Mouse (Mus musculus) limb, embryonic 12.5 days (tissue): ENCODE data around the gene Ruvbl2. TPM values are rescaled to one million over a fixed set of nuclear protein-coding genes. Genes with fewer than 3 reads are reported as not detected.

Experiments used
- ATAC-seq: fragments of 200-750 bp; cut with Nextera tagmentation; 2 replicates; pipeline ENCODE4 v1.8.0; 2017; ENCODE audit warnings: low read depth, moderate TSS enrichment; ENCODE audit not compliant: insufficient number of reproducible peaks, insufficient read depth, low FRiP score, low TSS enrichment
- H3K27ac ChIP-seq: fragments of 300-500 bp; sonication (generic); 2 replicates; pipeline ENCODE4 v1.5.1; 2016; ENCODE audit warnings: mild to moderate bottlenecking, moderate library complexity
- H3K27me3 ChIP-seq: fragments of 300-500 bp; sonication (generic); 2 replicates; pipeline ENCODE4 v1.6.1; 2016; ENCODE audit warnings: mild to moderate bottlenecking, moderate library complexity
- H3K36me3 ChIP-seq: fragments of 300-500 bp; sonication (generic); 2 replicates; pipeline ENCODE4 v1.6.1; 2016; ENCODE audit warnings: mild to moderate bottlenecking, moderate library complexity
- H3K4me1 ChIP-seq: fragments of 300-500 bp; sonication (generic); replicated peaks from 2 replicates; pipeline ENCODE4 v1.6.1; 2016
- H3K4me2 ChIP-seq: fragments of 300-500 bp; sonication (generic); 2 replicates; pipeline ENCODE4 v1.6.1; 2016; ENCODE audit warnings: mild to moderate bottlenecking, moderate library complexity
- H3K4me3 ChIP-seq: fragments of 300-500 bp; sonication (generic); replicated peaks from 2 replicates; pipeline ENCODE4 v1.5.1; 2016; ENCODE audit warnings: mild to moderate bottlenecking
- H3K9ac ChIP-seq: fragments of 300-500 bp; sonication (generic); replicated peaks from 2 replicates; pipeline ENCODE4 v1.6.1; 2016; ENCODE audit warnings: mild to moderate bottlenecking, moderate library complexity
- H3K9me3 ChIP-seq: fragments of 300-500 bp; sonication (generic); 2 replicates; pipeline ENCODE4 v1.6.1; 2016; ENCODE audit warnings: mild to moderate bottlenecking, moderate library complexity
- WGBS: fragments of 180-500 bp; shearing (Covaris S2); methylation state at CpG from one replicate; pipeline ENCODE4 v1.1.7; 2016; 5-methylcytosine and 5-hydroxymethylcytosine counted together
- polyA plus RNA-seq: library from polyadenylated mRNA; unstranded; fragments of >200 nt; fragmentation: Nextera tagmentation; extraction: Ambion mirVana; gene quantifications from 2 replicates; pipeline ENCODE4 v1.2.1, GENCODE M21; 2016

Ruvbl2 gene
- polyA plus RNA-seq, 1 experiment from 2014 or later: 156 TPM

DNA sequence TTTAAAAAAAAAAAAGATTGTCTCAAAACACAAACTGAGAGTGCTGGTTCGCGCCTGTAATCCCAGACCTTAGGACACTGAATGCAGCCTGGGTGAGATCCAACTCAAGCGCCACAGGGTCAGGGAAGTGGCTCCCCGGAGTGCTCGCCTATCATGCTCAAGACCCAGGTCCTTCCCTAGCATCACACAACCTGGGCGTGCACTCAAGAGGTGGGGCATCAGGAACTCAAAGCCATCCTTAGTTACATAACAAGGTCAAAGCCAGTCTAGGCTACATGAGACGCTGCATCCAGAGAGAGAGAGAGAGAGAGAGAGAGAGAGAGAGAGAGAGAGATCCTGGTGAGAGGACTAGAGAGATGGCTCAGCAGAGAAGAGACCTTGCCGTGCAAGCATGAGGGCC is 11.3 kb downstream of the Ruvbl2 start:
- peaks cover 98% of the 10 kb centered on the region for H3K36me3 ChIP-seq
- H3K27me3 ChIP-seq: 0 out of 2 replicates have a peak, but pooled peaks cover under 1% of the 10 kb centered on the region
- H3K4me2 ChIP-seq: no peak overlapping the region
- H3K4me1 ChIP-seq: no peaks in the 10 kb centered on the region
- no peak for ATAC-seq
- no peaks in the 10 kb centered on the region for H3K9me3 ChIP-seq
- 94% methylated on average over 8 of the region's 8 CpGs for WGBS
- no peak overlapping the region for H3K4me3 ChIP-seq
- no peak overlapping the region for H3K9ac ChIP-seq
- no peak overlapping the region for H3K27ac ChIP-seq

DNA sequence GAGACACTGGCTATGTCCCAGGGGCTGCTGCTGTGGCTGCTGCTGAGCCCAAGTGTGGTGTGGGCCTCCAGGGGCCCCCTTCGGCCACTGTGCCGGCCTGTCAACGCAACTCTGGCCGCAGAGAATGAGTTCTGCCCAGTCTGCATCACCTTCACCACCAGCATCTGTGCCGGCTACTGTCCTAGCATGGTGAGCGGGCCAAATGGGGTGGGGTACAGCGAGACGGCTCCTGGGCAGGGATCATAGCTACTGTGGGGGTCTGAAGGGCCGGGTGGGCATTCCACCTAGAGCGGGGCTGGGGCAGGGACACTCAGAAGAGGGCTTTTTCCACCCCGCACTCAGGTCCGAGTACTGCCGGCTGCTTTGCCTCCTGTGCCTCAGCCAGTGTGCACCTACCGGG is 16.7 kb downstream of the Ruvbl2 start:
- ATAC-seq: no peak
- no peak overlapping the region for H3K4me2 ChIP-seq
- H3K27ac ChIP-seq: no peak overlapping the region
- peaks cover 26% of the 10 kb centered on the region for H3K4me1 ChIP-seq
- no peak overlapping the region for H3K4me3 ChIP-seq
- WGBS: 91% methylated on average over 14 of the region's 14 CpGs
- peaks cover 54% of the 10 kb centered on the region for H3K27me3 ChIP-seq
- H3K9me3 ChIP-seq: no peaks in the 10 kb centered on the region
- H3K9ac ChIP-seq: no peak overlapping the region
- H3K36me3 ChIP-seq: peaks cover 56% of the 10 kb centered on the region

DNA sequence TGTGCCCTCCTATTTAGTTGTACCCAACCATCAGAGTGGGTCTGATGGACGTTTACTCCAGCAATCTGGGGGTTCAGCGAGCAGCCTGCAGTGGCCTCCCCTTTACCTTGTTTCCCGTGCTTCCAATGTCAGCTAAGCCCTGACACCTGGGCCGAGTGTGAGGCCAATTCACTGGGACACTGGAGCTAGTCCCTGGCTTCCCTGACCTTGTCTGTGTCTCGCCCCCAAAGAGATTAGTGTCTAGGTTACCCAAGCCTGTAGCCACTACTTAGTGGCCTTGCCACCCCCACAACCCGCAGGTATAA is 17.3 kb downstream of the Ruvbl2 start, which contains the start of gene Lhb:
Gene Lhb, plus strand, starts transcription at position 206 of the 305 bp plus-strand sequence.
- Histone ChIP-seq H3K4me1 (peaks cover 29% of the 10 kb centered on the region), H3K27me3 (peaks cover 60% of the 10 kb centered on the region), H3K9ac (peak within 1 kb of the TSS; percentile 37; the same call in 1 of the 2 replicates), H3K27ac (no peak within 1 kb of the TSS), H3K4me3 (peak within 1 kb of the TSS; percentile 16), H3K36me3 (peaks cover 50% of the 10 kb centered on the region), H3K4me2 (peak within 1 kb of the TSS; percentile 43), H3K9me3 (no peaks in the 10 kb centered on the region)
- WGBS: 63% methylated on average over 6 of the region's 6 CpGs
- no peak for ATAC-seq

DNA sequence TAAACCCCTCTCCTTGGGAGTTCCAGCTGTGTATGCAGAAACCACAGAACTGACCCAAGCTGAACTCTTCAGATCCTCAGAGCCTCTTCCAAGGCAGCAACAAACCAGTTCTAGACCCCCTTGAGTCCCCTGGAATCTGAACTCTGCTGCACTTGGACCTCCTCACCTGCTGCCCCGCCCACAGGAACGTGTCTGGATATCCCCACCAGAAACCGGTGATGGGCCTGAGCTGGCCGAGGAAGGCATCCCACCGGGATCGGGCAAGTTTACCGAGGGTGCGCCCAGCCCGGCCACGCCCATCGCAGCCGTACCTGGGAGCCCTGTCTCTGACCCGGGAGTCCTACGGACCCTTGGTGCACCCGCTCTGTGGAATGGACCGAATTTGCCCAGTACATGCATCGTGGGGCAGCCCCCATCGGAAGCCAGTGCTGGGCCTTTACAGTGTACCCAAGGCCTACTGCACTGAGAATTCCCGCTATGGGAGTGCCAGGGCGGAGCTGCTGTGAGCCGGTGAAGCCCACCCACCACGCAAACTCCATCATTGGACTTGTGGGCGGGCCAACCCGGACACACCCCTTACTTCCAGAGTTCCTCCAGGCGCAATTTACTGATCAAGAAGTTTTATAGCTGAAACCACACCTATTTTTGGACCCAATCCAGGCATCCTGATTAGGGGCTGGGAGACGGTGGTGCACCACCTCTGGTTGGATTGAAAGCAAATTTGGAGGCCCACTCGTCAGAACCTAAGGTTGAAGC is 17.9 kb downstream of the Ruvbl2 start:
- Histone ChIP-seq H3K4me2 (peak overlapping the region; percentile 43), H3K4me1 (peaks cover 33% of the 10 kb centered on the region), H3K4me3 (peak overlapping the region; percentile 16), H3K27ac (no peak overlapping the region), H3K27me3 (peaks cover 66% of the 10 kb centered on the region), H3K9me3 (no peaks in the 10 kb centered on the region), H3K9ac (peak overlapping the region; percentile 37; the same call in 1 of the 2 replicates), H3K36me3 (peaks cover 45% of the 10 kb centered on the region)
- 9% methylated on average over 27 of the region's 27 CpGs for WGBS
- ATAC-seq: no peak

DNA sequence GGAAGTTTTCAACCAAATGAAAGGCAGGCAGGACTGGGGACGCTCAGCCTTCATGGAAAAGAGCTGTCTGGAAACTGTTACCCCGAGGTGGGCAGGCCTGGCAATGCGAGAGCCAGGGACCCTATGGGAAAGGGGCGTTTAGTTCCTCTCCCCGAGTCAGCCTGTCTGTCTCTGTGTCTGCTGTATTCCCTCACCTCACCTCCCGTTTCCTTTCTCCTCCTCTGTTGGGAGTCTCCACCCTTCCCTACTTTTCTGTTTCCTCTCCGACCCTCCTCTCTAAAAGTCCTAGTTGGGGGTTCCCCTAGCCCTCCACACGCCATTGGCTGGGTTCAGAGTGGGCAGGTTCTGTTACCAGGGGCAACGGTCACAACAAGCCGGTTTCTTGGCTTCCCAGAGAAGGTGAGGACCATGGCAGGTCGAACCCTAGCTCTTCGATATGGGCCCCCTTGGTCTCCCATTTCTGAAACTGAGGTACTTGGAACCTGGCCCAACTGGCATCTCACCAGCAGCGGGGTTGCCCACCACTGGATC is 19.9 kb downstream of the Ruvbl2 start:
- peaks cover 25% of the 10 kb centered on the region for H3K36me3 ChIP-seq
- H3K9ac ChIP-seq: no peak overlapping the region
- H3K4me3 ChIP-seq: peak overlapping the region; percentile 11
- H3K27me3 ChIP-seq: peaks cover 86% of the 10 kb centered on the region
- no peaks in the 10 kb centered on the region for H3K9me3 ChIP-seq
- ATAC-seq: no peak
- H3K4me1 ChIP-seq: peaks cover 47% of the 10 kb centered on the region
- H3K4me2 ChIP-seq: peak overlapping the region; percentile 34
- no peak overlapping the region for H3K27ac ChIP-seq
- 9% methylated on average over 13 of the region's 13 CpGs for WGBS

DNA sequence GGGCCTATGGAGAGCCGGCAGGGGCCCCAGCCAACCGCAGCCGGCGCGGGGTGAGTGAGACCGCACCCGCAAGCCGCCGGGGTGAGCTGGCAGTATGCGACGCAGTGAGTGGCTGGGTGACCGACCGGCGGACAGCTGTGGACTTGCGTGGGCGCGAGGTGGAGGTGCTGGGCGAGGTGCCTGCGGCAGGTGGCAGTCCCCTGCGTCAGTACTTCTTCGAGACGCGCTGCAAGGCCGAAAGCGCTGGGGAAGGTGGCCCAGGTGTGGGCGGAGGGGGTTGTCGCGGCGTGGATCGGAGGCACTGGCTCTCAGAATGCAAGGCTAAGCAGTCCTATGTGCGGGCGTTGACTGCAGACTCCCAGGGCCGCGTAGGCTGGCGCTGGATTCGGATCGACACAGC is 22.3 kb downstream of the Ruvbl2 start:
- no peak overlapping the region for H3K9ac ChIP-seq

DNA sequence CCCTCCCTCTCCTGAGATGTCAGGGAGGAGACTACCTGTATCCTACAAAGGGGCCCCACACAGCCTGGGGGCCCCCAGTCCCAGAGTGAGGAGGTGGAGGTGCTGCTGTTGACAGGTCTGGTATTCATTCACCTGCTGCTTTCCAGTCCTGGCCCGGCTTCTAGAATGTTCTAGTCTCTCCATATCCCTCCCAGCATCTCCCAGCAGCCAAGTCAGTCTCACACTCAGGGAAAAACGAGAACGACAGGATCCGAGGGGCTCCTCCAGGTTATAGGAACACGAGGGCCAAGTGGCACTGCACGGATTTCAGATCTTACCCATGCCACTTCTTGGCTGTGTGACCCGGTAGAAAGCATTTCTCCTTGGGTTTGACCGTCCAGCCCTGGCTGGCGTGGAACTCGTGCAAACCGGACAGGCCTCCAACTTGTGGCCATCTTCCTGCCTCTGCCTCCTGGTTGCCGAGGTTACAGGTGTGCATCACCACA is 23.1 kb downstream of the Ruvbl2 start:
- Histone ChIP-seq H3K4me2 (peak overlapping the region; percentile 84; the same call in 1 of the 2 replicates), H3K36me3 (no peaks in the 10 kb centered on the region), H3K27ac (no peak overlapping the region), H3K27me3 (peaks cover 99% of the 10 kb centered on the region), H3K4me1 (peaks cover 38% of the 10 kb centered on the region), H3K4me3 (0 out of 2 replicates have a peak overlapping the region, but pooled peaks have one; percentile 58), H3K9me3 (no peaks in the 10 kb centered on the region), H3K9ac (no peak overlapping the region)
- ATAC-seq: no peak
- 42% methylated on average over 12 of the region's 12 CpGs for WGBS

More for the DNA sequence above, 22.3 kb downstream of the Ruvbl2 start:
- no peak for ATAC-seq
- H3K4me3 ChIP-seq: peak overlapping the region; percentile 21
- 14% methylated on average over 37 of the region's 37 CpGs for WGBS
- peaks cover 1% of the 10 kb centered on the region; the same call in 1 of the 2 replicates for H3K36me3 ChIP-seq
- peak overlapping the region; percentile 36 for H3K4me2 ChIP-seq
- H3K9me3 ChIP-seq: no peaks in the 10 kb centered on the region
- H3K4me1 ChIP-seq: peaks cover 46% of the 10 kb centered on the region
- no peak overlapping the region for H3K27ac ChIP-seq
- H3K27me3 ChIP-seq: peaks cover 99% of the 10 kb centered on the region

DNA sequence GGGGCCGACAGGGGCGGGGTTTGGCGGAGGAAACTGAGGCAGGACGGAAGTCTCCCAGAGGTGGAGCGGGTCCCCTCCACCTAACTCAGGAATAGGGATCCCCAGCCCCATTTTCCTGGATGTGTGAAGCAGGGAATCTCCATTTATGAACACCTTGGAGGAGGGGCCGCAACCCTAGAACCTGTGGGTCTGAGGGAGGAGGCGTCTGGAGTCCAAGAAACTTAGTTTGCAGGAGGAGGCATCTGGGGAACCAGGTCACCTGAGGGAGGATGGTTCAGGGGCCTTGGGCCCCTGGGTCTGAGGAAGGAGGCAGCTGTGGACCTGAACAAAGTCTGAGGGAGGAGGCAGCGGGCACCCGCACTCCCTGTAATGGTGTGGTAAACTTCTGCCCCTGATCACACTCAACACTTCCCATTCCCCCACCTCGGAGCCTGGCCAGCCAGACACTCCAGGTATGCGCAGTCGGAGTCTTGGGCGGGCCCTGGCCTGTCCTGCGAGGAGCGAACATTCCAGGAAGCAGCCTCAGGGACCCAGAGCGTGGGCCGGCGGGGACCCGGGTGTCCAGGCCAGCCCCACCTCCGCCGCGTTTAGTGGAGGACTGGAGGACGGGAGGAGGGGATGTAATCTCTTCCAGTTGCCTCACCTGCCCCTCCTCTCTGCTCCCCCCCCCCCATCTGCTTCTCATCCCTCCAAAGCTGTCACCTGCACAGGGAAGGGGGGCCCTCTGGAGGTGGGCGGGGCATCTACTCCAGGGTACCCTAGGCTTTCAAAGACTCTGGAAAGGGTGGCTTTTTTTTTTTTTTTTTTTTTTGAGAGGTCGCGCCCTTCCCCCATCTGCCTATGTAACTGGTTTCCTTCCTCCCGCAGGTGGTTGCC is 23.8 kb downstream of the Ruvbl2 start:
- Histone ChIP-seq H3K36me3 (no peaks in the 10 kb centered on the region), H3K4me2 (peak overlapping the region; percentile 84), H3K27me3 (peaks cover 99% of the 10 kb centered on the region), H3K27ac (peak overlapping the region; percentile 41; the same call in 1 of the 2 replicates), H3K4me1 (peaks cover 36% of the 10 kb centered on the region), H3K4me3 (peak overlapping the region; percentile 58), H3K9me3 (no peaks in the 10 kb centered on the region), H3K9ac (peak overlapping the region; percentile 68)
- 0 out of 2 replicates have a peak, but pooled peaks have one; percentile 7 for ATAC-seq
- under 1% methylated on average over 27 of the region's 27 CpGs for WGBS

DNA sequence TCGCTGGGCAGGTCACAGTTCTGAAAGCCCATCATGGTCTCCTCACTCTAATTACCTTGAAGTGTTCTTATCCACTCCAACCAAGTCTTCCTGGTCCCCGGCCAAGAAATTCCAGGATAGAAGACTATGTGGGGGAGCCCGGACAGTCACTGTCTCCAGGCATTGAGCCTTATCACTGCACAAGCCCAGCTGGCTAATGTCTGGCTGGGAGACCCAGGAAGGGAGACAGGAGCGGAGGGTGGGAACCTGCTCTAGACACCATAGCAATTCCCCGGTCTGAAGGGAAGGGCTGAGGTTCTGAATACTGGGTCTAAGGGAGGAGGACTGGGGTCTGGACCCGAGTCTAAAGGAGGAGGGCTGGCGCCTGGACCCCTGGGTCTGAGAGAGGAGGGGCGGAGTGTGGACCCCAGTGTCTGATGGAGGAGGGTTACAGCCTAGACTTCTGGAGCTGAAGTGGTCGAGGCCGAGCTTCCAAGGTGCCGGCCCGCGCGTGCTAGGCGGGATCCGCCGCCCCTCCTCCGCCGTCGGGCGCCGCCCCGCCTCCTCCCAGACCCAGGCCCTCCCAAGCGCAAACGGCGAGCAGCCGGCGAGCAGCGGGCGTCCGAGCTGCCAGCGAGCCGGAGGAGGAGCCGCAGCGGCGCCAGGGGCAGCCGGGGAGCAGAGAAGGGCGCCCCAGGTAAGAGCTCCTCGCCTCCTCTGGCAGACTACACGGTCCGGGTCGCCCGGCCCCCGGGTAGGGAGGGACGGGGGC is 24.6 kb downstream of the Ruvbl2 start, which contains the start of gene Ntf5:
Gene Ntf5, plus strand, starts transcription at position 583 of the 751 bp plus-strand sequence.
- Histone ChIP-seq H3K9me3 (no peaks in the 10 kb centered on the region), H3K4me1 (peaks cover 34% of the 10 kb centered on the region), H3K4me3 (peak within 1 kb of the TSS; percentile 58), H3K27me3 (peaks cover 99% of the 10 kb centered on the region), H3K4me2 (peak within 1 kb of the TSS; percentile 84), H3K27ac (peak within 1 kb of the TSS; percentile 41; the same call in 1 of the 2 replicates), H3K9ac (peak within 1 kb of the TSS; percentile 68), H3K36me3 (no peaks in the 10 kb centered on the region)
- peak; percentile 47 for ATAC-seq
- WGBS: 2% methylated on average over 42 of the region's 45 CpGs

DNA sequence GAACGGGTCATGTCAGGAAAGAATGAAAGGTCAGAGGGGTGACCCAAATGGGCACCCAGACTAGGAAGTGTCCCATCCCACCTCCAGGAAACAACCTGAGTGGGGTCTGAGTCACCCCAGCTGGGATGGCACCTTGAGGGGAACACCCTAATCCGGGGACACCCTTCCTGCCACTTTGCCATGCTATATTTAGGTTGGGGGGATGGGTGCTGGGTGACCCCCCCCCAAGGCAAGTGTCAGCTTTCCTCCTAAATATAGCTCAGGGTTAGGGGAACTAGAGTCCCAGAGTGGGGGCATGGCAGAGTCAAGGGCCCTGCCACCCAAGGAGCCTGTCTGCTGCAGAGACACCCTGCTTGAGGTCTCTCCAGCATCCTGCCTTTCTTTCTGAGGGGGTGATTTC is 25.5 kb downstream of the Ruvbl2 start:
- 0 out of 2 replicates have a peak, but pooled peaks cover under 1% of the 10 kb centered on the region for H3K9me3 ChIP-seq
- no peaks in the 10 kb centered on the region for H3K36me3 ChIP-seq
- no peak overlapping the region for H3K4me3 ChIP-seq
- 82% methylated on average over 2 of the region's 2 CpGs for WGBS
- ATAC-seq: no peak
- H3K27ac ChIP-seq: no peak overlapping the region
- H3K9ac ChIP-seq: no peak overlapping the region
- H3K27me3 ChIP-seq: peaks cover 99% of the 10 kb centered on the region
- peaks cover 25% of the 10 kb centered on the region for H3K4me1 ChIP-seq
- H3K4me2 ChIP-seq: no peak overlapping the region
